In the genomic region with DNA sequence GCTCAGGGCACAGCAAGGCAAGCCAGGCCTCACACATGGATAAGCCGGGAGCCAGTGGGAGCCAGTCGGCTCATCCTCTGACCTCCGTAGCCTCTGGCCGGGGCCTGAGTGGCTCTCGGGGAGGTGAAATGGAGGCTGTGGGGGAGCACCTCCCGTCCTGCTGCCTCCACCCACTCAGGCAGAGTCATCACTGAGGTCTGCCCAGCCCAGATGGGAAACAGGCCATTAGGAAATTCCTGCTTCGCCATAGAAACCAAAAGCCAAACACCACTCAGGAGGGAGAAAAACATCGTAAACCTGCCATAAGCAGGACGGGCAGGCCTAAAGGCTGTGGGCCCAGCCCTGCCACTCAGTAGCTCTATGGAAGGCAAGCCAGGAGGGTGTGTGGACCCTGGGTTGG, we compare ENCODE assay signal across 8 mouse cellular contexts. TPM values are rescaled to one million over a fixed set of nuclear protein-coding genes. Genes with fewer than 3 reads are reported as not detected.
DNase-seq lines count a peak whose midpoint lies in the region; ATAC-seq lines count a peak whose summit lies in the region.

No protein-coding gene starts in this region.

- H3K27ac ChIP-seq in heart, embryonic 11.5 days (ENCODE audit: low read depth, low read length), result no peak overlapping the region; the same call in 1 of the 2 replicates
- H3K27ac ChIP-seq in kidney, embryonic 14.5 days (ENCODE audit: low read depth, low read length), result peak overlapping the region; percentile 73

- ATAC-seq in heart, embryonic 11.5 days (replicated peaks; ENCODE audit: insufficient number of reproducible peaks, low FRiP score, low TSS enrichment), result no peak
- ATAC-seq in kidney, embryonic 14.5 days (ENCODE audit: low FRiP score, low TSS enrichment), result peak; percentile 74
- ATAC-seq in erythroblast, adult 5-6 weeks (replicated peaks; ENCODE audit: low FRiP score, poor library complexity, severe bottlenecking), result no peak
- ATAC-seq in megakaryocyte-erythroid progenitor cell, adult 5-6 weeks (replicated peaks; ENCODE audit: low FRiP score, low TSS enrichment, poor library complexity, severe bottlenecking), result no peak

- no peaks in the 10 kb centered on the region for H3K9me3 ChIP-seq in heart, embryonic 11.5 days (replicated peaks; ENCODE audit: control insufficient read depth, low read length)
- H3K9me3 ChIP-seq in kidney, embryonic 14.5 days (ENCODE audit: control insufficient read depth, low read length), result no peaks in the 10 kb centered on the region

- no peaks in the 10 kb centered on the region for H3K36me3 ChIP-seq in heart, embryonic 11.5 days (ENCODE audit: control insufficient read depth, insufficient read depth, low read length)
- peaks cover 10% of the 10 kb centered on the region; the same call in 1 of the 2 replicates for H3K36me3 ChIP-seq in kidney, embryonic 14.5 days (ENCODE audit: control insufficient read depth, insufficient read depth, low read length)

- DNase-seq in heart, adult 11 months, result peak; percentile 98
- peak; percentile 39 to 60 for DNase-seq in gastrocnemius, adult 8-10 months (ENCODE audit: low spot score in 2 of 2)
- peak; percentile 77 for DNase-seq in mesoderm, embryonic 11.5 days (ENCODE audit: low read depth, low spot score)
- no peak for DNase-seq in right cerebral cortex, adult 2 months (ENCODE audit: low spot score in 2 of 2)

- H3K27me3 ChIP-seq in heart, embryonic 11.5 days (ENCODE audit: control insufficient read depth, insufficient read depth, low read length), result 0 out of 2 replicates have a peak, but pooled peaks cover 11% of the 10 kb centered on the region
- H3K27me3 ChIP-seq in kidney, embryonic 14.5 days (ENCODE audit: control insufficient read depth, insufficient read depth, low read length), result no peaks in the 10 kb centered on the region

- WGBS in heart, embryonic 11.5 days (ENCODE audit: insufficient replicate concordance), result 33% methylated on average over 9 of the region's 9 CpGs
- WGBS in kidney, embryonic 14.5 days, result 8% methylated on average over 9 of the region's 9 CpGs

- no peak overlapping the region for H3K4me3 ChIP-seq in heart, embryonic 11.5 days (ENCODE audit: low read depth, low read length)
- no peak overlapping the region for H3K4me3 ChIP-seq in kidney, embryonic 14.5 days (ENCODE audit: low read length)

- H3K4me2 ChIP-seq in heart, embryonic 11.5 days, result no peak overlapping the region
- no peak overlapping the region for H3K4me2 ChIP-seq in kidney, embryonic 14.5 days (replicated peaks; ENCODE audit: low read depth, low read length)

- H3K9ac ChIP-seq in heart, embryonic 11.5 days (ENCODE audit: low read depth, low read length), result no peak overlapping the region
- H3K9ac ChIP-seq in kidney, embryonic 14.5 days (ENCODE audit: low read depth, low read length), result no peak overlapping the region; the same call in 1 of the 2 replicates

- H3K4me1 ChIP-seq in heart, embryonic 11.5 days (ENCODE audit: control insufficient read depth, insufficient read depth, low read length), result peaks cover 19% of the 10 kb centered on the region
- peaks cover 38% of the 10 kb centered on the region for H3K4me1 ChIP-seq in kidney, embryonic 14.5 days (ENCODE audit: control insufficient read depth, insufficient read depth, low read length)

RNA-seq across cellular contexts. Expression of gene Pdlim4, which starts 8.5 kb away (rescaled TPM):
- polyA plus RNA-seq in heart, embryonic 11.5 days (2014; fragmentation: Nextera tagmentation; extraction: Ambion mirVana), result 8.6 and 12.0 TPM in 2 replicates
- 1 to 10 TPM; 3.2 to 5.4 (median 3.9) TPM for total RNA-seq in gastrocnemius, adult 8-10 months (2022)
- polyA plus RNA-seq in kidney, embryonic 14.5 days (2014; fragmentation: Nextera tagmentation; extraction: Ambion mirVana), result 52.1 and 54.6 TPM in 2 replicates
- total RNA-seq in erythroblast, adult 5-6 weeks (2015; ENCODE audit: low replicate concordance), result 2.1 and 15.6 TPM in 2 replicates
- 0.56 TPM in 1 of 2 replicates, not detected in the other for total RNA-seq in erythroblast, adult 5-6 weeks (2017; ENCODE audit: low replicate concordance)
- not detected in 2 replicates for total RNA-seq in megakaryocyte-erythroid progenitor cell, adult 5-6 weeks (2014; fragmentation: Nextera tagmentation)
- 0.69 TPM in 1 of 2 replicates, not detected in the other for total RNA-seq in megakaryocyte-erythroid progenitor cell, adult 5-6 weeks (2017)

RNA-seq across cellular contexts. Expression of gene Slc22a4, which starts 32.4 kb away (rescaled TPM):
- 4.0 and 5.4 TPM in 2 replicates for polyA plus RNA-seq in heart, embryonic 11.5 days (2014; fragmentation: Nextera tagmentation; extraction: Ambion mirVana)
- 1 to 10 TPM; 2.0 to 2.2 (median 2.1) TPM for total RNA-seq in gastrocnemius, adult 8-10 months (2022)
- polyA plus RNA-seq in kidney, embryonic 14.5 days (2014; fragmentation: Nextera tagmentation; extraction: Ambion mirVana), result 0.99 and 1.4 TPM in 2 replicates
- total RNA-seq in erythroblast, adult 5-6 weeks (2015; ENCODE audit: low replicate concordance), result 154 and 157 TPM in 2 replicates
- 202 and 262 TPM in 2 replicates for total RNA-seq in erythroblast, adult 5-6 weeks (2017; ENCODE audit: low replicate concordance)
- total RNA-seq in megakaryocyte-erythroid progenitor cell, adult 5-6 weeks (2014; fragmentation: Nextera tagmentation), result 8.4 and 11.5 TPM in 2 replicates
- 1.8 and 4.9 TPM in 2 replicates for total RNA-seq in megakaryocyte-erythroid progenitor cell, adult 5-6 weeks (2017)

RNA-seq across cellular contexts. Expression of gene P4ha2, which starts 39.6 kb away (rescaled TPM):
- polyA plus RNA-seq in heart, embryonic 11.5 days (2014; fragmentation: Nextera tagmentation; extraction: Ambion mirVana), result 51.6 and 61.3 TPM in 2 replicates
- total RNA-seq in gastrocnemius, adult 8-10 months (2022), result 10 to 100 TPM; 28.2 to 33.7 (median 31.2) TPM
- polyA plus RNA-seq in kidney, embryonic 14.5 days (2014; fragmentation: Nextera tagmentation; extraction: Ambion mirVana), result 19.3 and 25.1 TPM in 2 replicates
- total RNA-seq in erythroblast, adult 5-6 weeks (2015; ENCODE audit: low replicate concordance), result 0.84 TPM in 1 of 2 replicates, not detected in the other
- 0.84 TPM in 1 of 2 replicates, not detected in the other for total RNA-seq in erythroblast, adult 5-6 weeks (2017; ENCODE audit: low replicate concordance)
- total RNA-seq in megakaryocyte-erythroid progenitor cell, adult 5-6 weeks (2014; fragmentation: Nextera tagmentation), result 1.4 and 12.9 TPM in 2 replicates
- total RNA-seq in megakaryocyte-erythroid progenitor cell, adult 5-6 weeks (2017), result 0.65 and 2.5 TPM in 2 replicates

Comparison
In these comparisons a context has a peak if more than half of its experiments do, and no peak if none do; other contexts are left out.
1. DNase-seq: peak in heart, adult 11 months (single experiment), gastrocnemius, adult 8-10 months (2 of 2) and mesoderm, embryonic 11.5 days (single experiment); none in right cerebral cortex, adult 2 months (0 of 2).
2. RNA of gene Slc22a4, which starts 32.4 kb away (total RNA-seq): 154 to 262 TPM in erythroblast, adult 5-6 weeks; 1.8 to 11.5 TPM in megakaryocyte-erythroid progenitor cell, adult 5-6 weeks and 2.0 to 2.2 TPM in gastrocnemius, adult 8-10 months; every median in the first group is over 10 times any median in the second.